Mouse (Mus musculus): ENCODE results near the gene Ezr. TPM values are rescaled to one million over a fixed set of nuclear protein-coding genes. Genes with fewer than 3 reads are reported as not detected.

Gene Ezr
- polyA plus RNA-seq, 1 experiment, result 123 TPM

DNA sequence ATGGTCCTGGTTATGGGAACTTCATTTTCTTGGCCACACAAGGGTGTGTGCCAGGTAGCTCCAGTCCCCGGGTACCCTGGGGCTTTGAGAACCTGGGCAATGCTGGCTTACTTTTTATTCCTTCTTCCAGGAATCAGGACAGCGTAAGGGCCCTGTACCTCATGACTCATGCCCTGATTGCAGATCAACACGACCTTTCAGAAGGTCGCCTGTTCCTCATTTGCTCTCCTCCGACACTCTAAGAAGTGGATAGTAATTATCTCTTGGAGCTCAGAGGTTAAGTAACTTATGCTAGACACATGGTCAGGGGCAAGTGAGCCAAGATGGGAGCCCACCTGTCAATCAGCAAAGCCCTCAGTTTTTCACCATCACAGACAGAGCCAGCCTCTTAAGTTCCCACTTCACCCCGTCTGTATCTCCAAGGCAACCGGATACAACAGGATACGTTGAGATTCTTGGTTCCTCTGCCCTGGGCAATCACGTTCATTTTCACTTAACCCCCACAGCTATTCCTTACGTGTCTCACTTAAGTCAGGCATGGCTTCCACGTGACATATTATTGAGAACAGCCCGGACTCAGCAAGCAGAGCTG, 11.7 kb upstream of the Ezr start:
- TF ChIP-seq FLI1 (IDR thresholded peaks at IDR 0.05; ENCODE audit: low read length), result no peak
- TF ChIP-seq GATA1 (IDR thresholded peaks at IDR 0.05; ENCODE audit: borderline replicate concordance, low read length), result no peak
- H3K4me1 ChIP-seq, result peaks cover 48% of the 10 kb centered on the region
- H3K36me3 ChIP-seq (replicated peaks; ENCODE audit: low read length), result no peaks in the 10 kb centered on the region
- peak overlapping the region; percentile 86 for H3K4me3 ChIP-seq (replicated peaks)
- peaks cover 10% of the 10 kb centered on the region for H3K27me3 ChIP-seq (replicated peaks)
- H3K9me3 ChIP-seq, result no peaks in the 10 kb centered on the region

DNA sequence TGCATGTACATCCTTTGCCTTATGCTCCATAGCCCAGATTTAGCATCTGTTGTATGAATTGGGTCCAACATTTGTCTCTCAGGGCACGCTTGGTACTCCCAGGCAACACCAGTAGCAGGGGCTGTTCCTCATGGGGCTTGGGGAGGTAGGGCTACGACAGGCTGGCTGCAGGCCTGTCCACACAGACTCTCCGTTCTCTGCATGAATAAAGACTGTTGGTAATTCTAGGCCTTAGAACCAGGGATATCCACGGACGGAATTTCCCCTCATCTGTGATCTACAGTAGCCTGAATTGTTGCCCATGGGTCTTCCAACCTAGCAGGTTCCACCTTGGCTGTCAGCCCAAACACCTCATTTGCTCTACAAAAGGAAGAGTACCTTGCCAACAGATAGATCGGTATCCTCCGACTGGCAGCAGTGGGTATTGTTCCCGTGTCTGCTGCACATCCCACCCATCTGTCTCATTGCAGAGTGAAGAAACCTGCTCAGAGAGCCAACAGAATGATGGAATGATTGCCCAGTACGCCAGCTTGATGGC, 7.1 kb upstream of the Ezr start:
- Histone ChIP-seq H3K4me1 (peaks cover 29% of the 10 kb centered on the region), H3K36me3 (replicated peaks; ENCODE audit: low read length) (no peaks in the 10 kb centered on the region), H3K27me3 (replicated peaks) (peaks cover 5% of the 10 kb centered on the region), H3K4me3 (replicated peaks) (no peak overlapping the region), H3K9me3 (no peaks in the 10 kb centered on the region)
- TF ChIP-seq GATA1 (IDR thresholded peaks at IDR 0.05; ENCODE audit: borderline replicate concordance, low read length) (no peak), FLI1 (IDR thresholded peaks at IDR 0.05; ENCODE audit: low read length) (no peak)

DNA sequence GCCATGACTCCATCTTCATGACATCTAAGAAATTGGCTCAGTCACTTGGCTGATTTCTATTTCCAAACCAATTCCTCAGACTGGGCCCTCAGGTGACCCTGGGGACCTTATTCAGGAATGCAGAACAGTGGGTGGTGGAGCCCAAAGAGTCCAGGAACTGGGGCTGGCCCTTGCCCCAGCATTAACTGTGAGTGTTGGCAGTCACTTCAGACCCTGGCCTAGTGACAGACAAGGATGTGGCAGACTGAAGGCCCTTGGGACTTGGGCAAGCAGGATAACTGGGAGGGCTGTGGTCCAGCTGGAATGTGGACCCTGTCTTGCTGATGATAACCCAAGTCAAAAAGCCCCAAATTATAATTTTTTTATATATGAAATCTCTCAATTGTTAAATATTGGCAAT, 6.5 kb upstream of the Ezr start:
- H3K4me3 ChIP-seq (replicated peaks), result no peak overlapping the region
- no peaks in the 10 kb centered on the region for H3K36me3 ChIP-seq (replicated peaks; ENCODE audit: low read length)
- H3K9me3 ChIP-seq, result no peaks in the 10 kb centered on the region
- TF ChIP-seq FLI1 (IDR thresholded peaks at IDR 0.05; ENCODE audit: low read length) (no peak), GATA1 (IDR thresholded peaks at IDR 0.05; ENCODE audit: borderline replicate concordance, low read length) (no peak)
- H3K4me1 ChIP-seq, result peaks cover 24% of the 10 kb centered on the region
- peaks cover 5% of the 10 kb centered on the region for H3K27me3 ChIP-seq (replicated peaks)

DNA sequence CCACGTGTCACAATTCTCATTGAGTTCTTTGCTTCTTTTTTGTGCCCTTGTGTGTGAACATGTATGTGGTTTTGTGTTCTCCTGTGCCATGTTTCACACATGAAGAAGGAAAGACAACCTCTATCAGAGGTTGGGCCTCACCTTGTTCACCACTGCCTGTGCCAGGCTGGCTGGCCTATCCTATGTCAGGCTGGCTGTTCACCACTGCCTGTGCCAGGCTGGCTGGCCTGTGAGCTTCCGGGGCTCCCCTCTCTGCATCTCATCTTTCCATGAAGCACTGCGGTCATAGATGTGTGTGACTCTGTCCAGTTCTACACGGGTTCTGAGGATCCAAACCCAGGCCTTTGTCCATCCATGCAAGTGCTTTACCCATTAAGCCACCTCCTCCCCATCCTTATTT, 4.7 kb upstream of the Ezr start:
- Histone ChIP-seq H3K4me1 (peaks cover 17% of the 10 kb centered on the region), H3K27me3 (replicated peaks) (peaks cover 7% of the 10 kb centered on the region), H3K9me3 (no peaks in the 10 kb centered on the region), H3K36me3 (replicated peaks; ENCODE audit: low read length) (no peaks in the 10 kb centered on the region), H3K4me3 (replicated peaks) (peak overlapping the region; percentile 12)
- TF ChIP-seq GATA1 (IDR thresholded peaks at IDR 0.05; ENCODE audit: borderline replicate concordance, low read length), result no peak

DNA sequence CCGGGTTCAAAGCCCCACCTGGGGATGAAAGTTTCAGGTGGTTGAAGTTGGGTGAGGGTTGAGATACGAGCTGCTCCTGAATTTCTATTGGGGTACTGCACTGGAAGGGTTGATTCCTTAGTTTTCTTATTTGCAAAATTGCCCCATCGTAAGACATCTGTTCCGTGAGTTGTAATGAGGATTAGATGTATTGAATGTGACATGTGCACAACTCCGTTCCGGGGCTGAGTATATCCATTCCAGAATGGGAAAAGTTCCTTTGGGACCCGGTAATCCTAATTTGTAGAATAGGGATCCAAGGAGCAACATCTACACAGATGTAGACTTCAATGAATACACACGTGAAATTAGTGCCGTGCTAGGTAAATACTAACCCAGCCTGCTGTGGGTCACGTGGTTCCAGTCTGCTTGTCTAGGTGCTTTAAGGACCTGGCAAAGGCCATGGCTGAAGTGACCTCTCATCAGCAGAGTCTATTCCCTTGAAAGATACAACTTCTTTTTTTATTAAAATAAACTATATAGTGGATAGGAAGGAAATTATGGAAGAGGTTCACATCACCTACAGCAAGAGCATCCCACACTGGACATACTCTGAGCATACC, 1.3 kb upstream of the Ezr start:
- Histone ChIP-seq H3K36me3 (replicated peaks; ENCODE audit: low read length) (no peaks in the 10 kb centered on the region), H3K9me3 (no peaks in the 10 kb centered on the region), H3K27me3 (replicated peaks) (peaks cover 5% of the 10 kb centered on the region), H3K4me3 (replicated peaks) (no peak overlapping the region), H3K4me1 (peaks cover 42% of the 10 kb centered on the region)
- TF ChIP-seq GATA1 (IDR thresholded peaks at IDR 0.05; ENCODE audit: borderline replicate concordance, low read length), result no peak
- TF ChIP-seq FLI1 (IDR thresholded peaks at IDR 0.05; ENCODE audit: low read length), result no peak

DNA sequence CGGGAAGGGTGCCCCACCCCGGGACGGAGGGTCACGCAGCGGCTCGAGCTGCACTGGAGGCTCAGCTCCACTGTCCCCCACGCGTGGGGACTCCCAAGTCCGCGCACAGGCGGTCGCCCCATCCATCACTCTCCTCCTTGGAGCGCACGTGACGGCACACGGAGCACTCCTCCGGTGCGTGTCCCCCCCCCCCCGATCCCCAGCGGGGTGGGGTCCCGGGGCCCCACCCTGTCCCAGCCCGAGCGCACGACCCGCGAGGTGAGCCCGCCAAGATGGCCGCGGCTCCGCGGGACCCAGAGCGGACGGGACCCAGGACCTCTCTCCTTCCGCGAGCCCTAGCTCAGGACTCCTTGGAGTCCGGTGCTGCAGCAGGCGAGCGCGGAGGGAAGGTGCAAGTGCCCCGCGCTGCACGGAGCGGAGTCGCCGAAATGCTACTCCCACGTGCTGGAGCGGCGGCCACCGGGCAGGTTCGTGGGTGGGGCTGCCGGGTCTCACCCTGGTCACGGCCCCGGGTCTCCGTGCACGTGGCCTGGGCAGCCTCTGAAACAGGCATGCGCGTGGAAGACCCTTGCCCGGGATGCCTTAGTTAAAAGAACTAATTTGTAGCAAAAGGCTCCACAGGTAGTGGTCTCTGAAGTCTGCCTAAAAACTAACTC, 550 bp upstream of the Ezr start:
- TF ChIP-seq FLI1 (IDR thresholded peaks at IDR 0.05; ENCODE audit: low read length) (no peak), GATA1 (IDR thresholded peaks at IDR 0.05; ENCODE audit: borderline replicate concordance, low read length) (no peak)
- H3K36me3 ChIP-seq (replicated peaks; ENCODE audit: low read length), result no peaks in the 10 kb centered on the region
- no peaks in the 10 kb centered on the region for H3K9me3 ChIP-seq
- H3K4me1 ChIP-seq, result peaks cover 48% of the 10 kb centered on the region
- peaks cover 5% of the 10 kb centered on the region for H3K27me3 ChIP-seq (replicated peaks)
- H3K4me3 ChIP-seq (replicated peaks), result peak overlapping the region; percentile 97

DNA sequence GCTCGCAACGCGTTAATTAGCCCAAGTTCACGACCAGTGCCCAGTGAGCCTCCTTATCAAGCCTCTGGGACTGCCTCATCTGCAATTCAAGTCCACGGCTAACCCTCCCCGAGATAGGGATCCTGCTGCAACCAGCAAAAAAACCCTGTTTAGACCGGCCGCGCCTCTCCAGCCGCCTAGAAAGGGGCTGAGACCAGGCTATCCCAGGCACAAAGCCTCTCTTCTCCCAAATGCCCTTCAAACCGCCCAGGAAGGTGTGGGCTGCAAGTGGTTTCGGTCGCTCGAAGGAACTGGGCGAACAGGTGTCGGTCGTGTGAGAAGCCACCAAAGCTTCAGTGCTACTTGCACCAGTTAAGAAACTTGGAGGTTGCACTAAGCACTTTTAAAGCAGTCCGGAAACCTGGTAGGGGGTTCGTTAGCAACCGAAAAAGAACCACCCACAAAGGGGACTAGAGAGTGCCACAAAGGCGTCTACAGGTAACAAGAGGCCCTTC, 504 bp downstream of the Ezr start:
- Histone ChIP-seq H3K27me3 (replicated peaks) (peaks cover 2% of the 10 kb centered on the region), H3K4me1 (peaks cover 53% of the 10 kb centered on the region), H3K9me3 (no peaks in the 10 kb centered on the region), H3K36me3 (replicated peaks; ENCODE audit: low read length) (peaks cover 2% of the 10 kb centered on the region), H3K4me3 (replicated peaks) (peak overlapping the region; percentile 97)
- TF ChIP-seq FLI1 (IDR thresholded peaks at IDR 0.05; ENCODE audit: low read length) (no peak), GATA1 (IDR thresholded peaks at IDR 0.05; ENCODE audit: borderline replicate concordance, low read length) (no peak)

DNA sequence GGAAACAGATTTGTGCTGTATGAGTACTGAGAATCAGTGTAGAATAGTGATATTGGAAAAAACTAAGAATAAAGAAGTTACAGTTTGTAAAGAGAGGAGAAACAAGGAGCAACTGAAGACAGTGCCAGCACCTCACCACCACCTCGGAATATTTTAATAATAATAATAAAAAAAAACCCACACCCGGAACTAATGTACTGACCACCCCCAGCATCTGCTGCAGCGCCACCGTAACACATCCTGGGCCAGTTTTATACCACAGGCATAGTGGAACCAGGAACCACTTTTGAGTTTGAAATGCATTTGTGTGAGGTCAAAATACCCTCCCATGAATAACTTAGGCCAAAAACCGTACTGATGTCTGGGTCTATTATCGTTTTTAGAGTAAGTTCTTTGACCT, 1.3 kb downstream of the Ezr start:
- Histone ChIP-seq H3K4me3 (replicated peaks) (peak overlapping the region; percentile 97), H3K4me1 (peaks cover 53% of the 10 kb centered on the region), H3K9me3 (no peaks in the 10 kb centered on the region), H3K27me3 (replicated peaks) (peaks cover 2% of the 10 kb centered on the region), H3K36me3 (replicated peaks; ENCODE audit: low read length) (peaks cover 3% of the 10 kb centered on the region)
- TF ChIP-seq FLI1 (IDR thresholded peaks at IDR 0.05; ENCODE audit: low read length) (no peak), GATA1 (IDR thresholded peaks at IDR 0.05; ENCODE audit: borderline replicate concordance, low read length) (no peak)

DNA sequence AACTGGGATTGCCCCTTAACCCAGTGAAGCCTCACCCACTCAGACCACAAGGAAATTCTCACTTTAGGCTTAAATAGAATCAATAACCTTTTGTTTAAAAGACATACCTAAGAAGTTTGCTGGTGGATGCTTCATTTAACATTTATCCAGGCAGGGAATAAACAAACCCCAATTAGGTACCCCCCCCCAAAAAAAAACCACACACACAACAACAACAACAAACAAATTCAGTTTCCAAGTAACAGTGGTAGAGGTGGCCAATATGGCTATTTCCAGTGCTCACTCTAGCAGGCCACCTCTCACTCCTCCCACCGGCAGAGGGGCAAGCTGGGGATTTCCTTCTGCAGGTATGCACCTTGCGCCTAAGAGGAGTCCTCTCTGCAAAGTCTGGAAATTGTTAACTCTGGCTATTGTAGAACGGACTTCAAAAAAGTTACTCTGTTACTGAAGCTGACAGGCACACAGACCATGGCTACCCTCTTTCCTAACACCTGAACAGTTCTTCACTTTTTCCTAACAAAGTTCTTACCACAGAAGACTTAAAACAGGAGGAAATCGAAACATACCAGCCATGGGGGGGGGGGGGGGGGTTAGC, 2.0 kb downstream of the Ezr start:
- peaks cover 56% of the 10 kb centered on the region for H3K4me1 ChIP-seq
- no peaks in the 10 kb centered on the region for H3K9me3 ChIP-seq
- TF ChIP-seq FLI1 (IDR thresholded peaks at IDR 0.05; ENCODE audit: low read length), result no peak
- peak overlapping the region; percentile 3 for H3K4me3 ChIP-seq (replicated peaks)
- H3K27me3 ChIP-seq (replicated peaks), result peaks cover 2% of the 10 kb centered on the region
- peaks cover 3% of the 10 kb centered on the region for H3K36me3 ChIP-seq (replicated peaks; ENCODE audit: low read length)

DNA sequence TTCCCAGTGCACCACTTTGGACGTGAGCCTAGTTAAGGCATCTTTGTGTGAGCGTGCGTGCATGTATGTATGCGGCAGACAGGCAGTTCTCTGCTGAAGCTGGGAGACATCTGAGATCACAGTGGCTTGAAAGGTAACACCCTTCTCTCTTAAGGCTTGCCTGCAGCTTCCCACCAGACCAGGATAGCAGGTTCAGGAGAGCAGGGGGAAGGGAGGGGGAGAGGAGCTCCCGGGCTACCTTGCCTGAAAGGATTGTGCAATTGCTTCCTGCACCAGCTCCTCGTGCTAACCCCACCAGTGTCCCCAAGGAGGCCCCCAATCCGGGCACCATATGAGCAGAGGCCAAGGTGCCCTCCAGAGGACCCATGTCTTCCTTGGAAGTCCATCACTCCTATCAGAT, 3.0 kb downstream of the Ezr start:
- TF ChIP-seq FLI1 (IDR thresholded peaks at IDR 0.05; ENCODE audit: low read length) (no peak), GATA1 (IDR thresholded peaks at IDR 0.05; ENCODE audit: borderline replicate concordance, low read length) (no peak)
- Histone ChIP-seq H3K4me3 (replicated peaks) (peak overlapping the region; percentile 93), H3K4me1 (peaks cover 60% of the 10 kb centered on the region), H3K27me3 (replicated peaks) (peaks cover 2% of the 10 kb centered on the region), H3K9me3 (no peaks in the 10 kb centered on the region), H3K36me3 (replicated peaks; ENCODE audit: low read length) (peaks cover 8% of the 10 kb centered on the region)

Data from megakaryocyte, embryonic 14.5 days (primary cell).